Mouse (Mus musculus) ovary, postnatal 10 days (tissue): ENCODE data around the gene Nrip2.

Experiments
- DNase-seq: peaks from one replicate; pipeline ENCODE4 v3.0.0; 2022; ENCODE audit warnings: low spot score

Nrip2 gene

GRCm38 (mm10) chr6:128437731-128438316, 38.7 kb downstream of the Nrip2 start:
- DNase-seq, result peak; percentile 50

- DNase-seq, result peak; percentile 78
Measured at GRCm38 (mm10) chr6:128438317-128438870, 39.3 kb downstream of the Nrip2 start, which contains the start of gene Fkbp4. Gene Fkbp4 (minus strand): TSS chr6:128438677.

- DNase-seq, result no peak
Measured at GRCm38 (mm10) chr6:128438871-128439341, 39.8 kb downstream of the Nrip2 start.

GRCm38 (mm10) chr6:128440238-128440637, 41.1 kb downstream of the Nrip2 start:
- DNase-seq, result no peak

GRCm38 (mm10) chr6:128445761-128446535, 46.9 kb downstream of the Nrip2 start:
- DNase-seq, result no peak

DNA sequence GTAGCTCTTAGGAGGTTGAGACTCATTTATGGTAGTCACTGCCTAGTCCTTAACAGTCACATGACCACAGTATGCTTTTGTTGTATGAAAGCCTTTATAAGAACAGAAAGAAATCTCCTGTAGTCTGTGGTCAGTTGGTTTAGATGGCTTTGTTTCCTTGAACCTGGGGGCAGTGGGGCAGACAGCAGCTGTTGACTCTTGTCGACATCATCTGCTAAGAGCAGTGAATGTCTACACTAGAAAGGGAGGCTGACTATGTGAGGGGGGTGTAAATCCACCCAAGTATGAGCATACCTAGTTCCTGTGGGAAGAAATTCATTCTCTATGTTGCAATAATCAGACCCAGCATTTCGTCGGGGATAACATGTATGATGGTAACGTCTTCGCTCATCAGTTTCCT, 48.0 kb downstream of the Nrip2 start:
- no peak for DNase-seq

GRCm38 (mm10) chr6:128455835-128456605, 56.9 kb downstream of the Nrip2 start:
- no peak for DNase-seq

- DNase-seq, result no peak
Measured at GRCm38 (mm10) chr6:128457186-128457585, 58.1 kb downstream of the Nrip2 start.

DNA sequence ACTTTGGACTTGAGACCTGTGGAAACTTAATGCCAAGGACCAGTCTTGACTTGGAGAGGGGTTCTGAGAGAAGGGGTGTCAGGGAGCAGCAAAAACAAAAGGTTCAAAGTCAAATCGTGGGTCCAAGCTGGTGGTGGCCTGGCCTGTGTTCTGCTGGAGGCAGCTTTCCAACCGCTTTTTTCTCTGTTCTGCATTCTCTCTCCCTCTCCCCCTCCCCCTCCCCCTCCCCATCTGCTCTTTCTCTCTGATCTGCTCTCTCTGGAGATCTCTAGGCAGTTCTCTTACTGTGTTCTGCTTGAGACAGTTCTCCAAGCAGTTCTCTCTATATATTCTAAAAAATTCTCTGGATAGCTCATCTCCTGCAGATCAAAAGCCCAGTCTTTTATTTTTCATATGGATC, 61.2 kb downstream of the Nrip2 start:
- no peak for DNase-seq

DNA sequence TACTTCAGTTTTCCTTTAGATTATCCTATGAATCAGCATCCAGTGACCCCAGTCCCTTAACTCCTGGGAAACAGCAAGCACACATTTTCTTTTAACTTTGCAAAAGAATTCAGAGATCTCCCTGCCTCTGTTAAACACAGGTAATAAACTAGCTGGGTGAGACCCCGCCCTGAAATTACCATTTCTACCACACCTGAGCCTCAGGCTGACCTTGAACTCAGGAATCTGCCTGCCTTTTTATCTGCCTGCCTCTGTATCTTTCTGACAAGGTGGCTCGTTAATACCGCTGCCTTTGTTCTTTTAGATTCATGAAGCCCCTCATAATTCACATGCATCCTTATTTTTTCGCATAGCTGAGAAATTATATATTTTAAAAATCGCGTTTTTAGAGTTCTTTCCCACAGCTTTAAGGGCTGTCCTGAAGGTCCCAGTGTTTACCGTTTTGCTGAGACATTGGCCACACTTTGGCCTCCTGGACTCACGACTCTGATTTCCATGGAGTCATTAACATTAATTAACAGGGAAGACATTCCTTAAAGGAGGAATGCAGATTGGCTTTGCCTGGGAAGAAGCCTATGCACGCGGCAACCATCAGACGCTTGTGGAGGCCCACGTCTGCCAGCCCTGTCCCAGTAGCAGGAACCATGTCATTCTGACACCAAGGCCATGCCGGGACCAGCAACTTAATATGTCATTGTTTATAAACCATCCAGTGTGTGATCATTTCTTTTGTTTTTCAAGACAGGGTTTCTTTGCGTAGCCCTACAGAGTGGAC, 61.8 kb downstream of the Nrip2 start:
- no peak for DNase-seq

- no peak for DNase-seq
Measured at GRCm38 (mm10) chr6:128461606-128462005, 62.5 kb downstream of the Nrip2 start.

DNA sequence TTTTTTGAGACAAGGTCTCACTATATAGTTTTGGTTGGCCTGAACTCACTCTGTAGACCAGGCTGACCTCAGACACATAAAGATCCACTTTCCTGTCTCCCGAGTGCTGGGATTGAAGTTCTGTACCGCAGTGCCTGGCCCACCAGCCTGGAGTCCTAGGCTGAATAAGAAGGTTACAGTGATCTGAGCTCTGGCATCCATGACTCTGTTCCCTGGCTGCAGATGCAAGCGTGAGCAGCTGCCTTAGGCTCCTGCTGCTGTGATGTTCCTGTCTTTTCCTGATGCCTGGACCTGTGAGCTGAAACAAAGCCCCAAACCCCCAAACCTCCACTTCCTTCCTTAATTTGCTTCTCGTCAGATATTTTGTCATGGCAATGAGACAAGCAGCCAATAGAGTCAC, 65.9 kb downstream of the Nrip2 start:
- DNase-seq, result no peak
